Mouse (Mus musculus) cerebellum, postnatal 4 days (tissue): ENCODE measurements at regions not wholly inside any gene's neighbourhood (a gene's known extent, or its start where the extent isn't known, plus 50 kb on each side); places are given as distances from the start of the nearest gene placed in this dataset.
A peak's percentile ranks its signal among the peaks of the same experiment; 100 is the strongest.
"Not testable (repeated sequence)": the region's sequence is repeated elsewhere in the genome, so short reads cannot be mapped to it uniquely, and the experiment has no call there.

Experiments used
- DNase-seq, 2 experiments: peaks; one replicate each; pipeline ENCODE4 v3.0.0; 2022; ENCODE audit warnings: low spot score in 2 of 2, mixed read lengths in 1 of 2

- peak; percentile 44 to 70 for DNase-seq
These were observed 74.1 kb upstream of the Diaph3 start for GRCm38 (mm10) chr14:87215099-87215498.

- no peak for DNase-seq
These were observed 76.0 kb upstream of the Diaph3 start for GRCm38 (mm10) chr14:87217042-87217441.

GRCm38 (mm10) chr14:87219975-87220374 is 78.9 kb upstream of the Diaph3 start:
- DNase-seq = no peak

- DNase-seq = no peak
These were observed 83.8 kb upstream of the Diaph3 start for GRCm38 (mm10) chr14:87224870-87225269.

- DNase-seq = no peak
These were observed 108.2 kb upstream of the Diaph3 start for GRCm38 (mm10) chr14:87249258-87249657.

- no peak for DNase-seq
These were observed 114.6 kb upstream of the Diaph3 start for GRCm38 (mm10) chr14:87255484-87256208.

GRCm38 (mm10) chr14:87261726-87262125 is 120.7 kb upstream of the Diaph3 start:
- DNase-seq = no peak

GRCm38 (mm10) chr14:87264826-87265225 is 123.8 kb upstream of the Diaph3 start:
- DNase-seq = no peak

GRCm38 (mm10) chr14:87266309-87266708 is 125.3 kb upstream of the Diaph3 start:
- DNase-seq = no peak

GRCm38 (mm10) chr14:87289266-87289665 is 127.2 kb upstream of the Tdrd3 start:
- DNase-seq = not testable (repeated sequence)

- DNase-seq = no peak
These were observed 126.7 kb upstream of the Tdrd3 start for GRCm38 (mm10) chr14:87289708-87290243.

GRCm38 (mm10) chr14:87295206-87295605 is 121.2 kb upstream of the Tdrd3 start:
- DNase-seq = no peak

- DNase-seq = no peak
These were observed 119.3 kb upstream of the Tdrd3 start for GRCm38 (mm10) chr14:87297160-87297559.

GRCm38 (mm10) chr14:87300838-87301237 is 115.6 kb upstream of the Tdrd3 start:
- DNase-seq = no peak

GRCm38 (mm10) chr14:87301564-87301963 is 114.9 kb upstream of the Tdrd3 start:
- DNase-seq = no peak

- DNase-seq = no peak
These were observed 111.0 kb upstream of the Tdrd3 start for GRCm38 (mm10) chr14:87305481-87305880.

- DNase-seq = no peak
These were observed 110.4 kb upstream of the Tdrd3 start for GRCm38 (mm10) chr14:87306011-87306410.

- DNase-seq = no peak
These were observed 108.4 kb upstream of the Tdrd3 start for GRCm38 (mm10) chr14:87308016-87308415.

GRCm38 (mm10) chr14:87312318-87312717 is 104.1 kb upstream of the Tdrd3 start:
- DNase-seq = no peak

- DNase-seq = peak; percentile 42 to 71
These were observed 101.3 kb upstream of the Tdrd3 start for GRCm38 (mm10) chr14:87314999-87315732.

- DNase-seq = no peak
These were observed 88.6 kb upstream of the Tdrd3 start for GRCm38 (mm10) chr14:87327841-87328240.

- no peak for DNase-seq
These were observed 78.4 kb upstream of the Tdrd3 start for GRCm38 (mm10) chr14:87337950-87338526.

- no peak for DNase-seq
These were observed 71.9 kb upstream of the Tdrd3 start for GRCm38 (mm10) chr14:87344540-87344939.
